Mouse (Mus musculus): ENCODE measurements around the gene A530032D15Rik. TPM values are rescaled to one million over a fixed set of nuclear protein-coding genes. Genes with fewer than 3 reads are reported as not detected.

Gene A530032D15Rik
- polyA plus RNA-seq (2014; fragmentation: Illumina TruSeq; extraction: RNeasy Lipid Tissue Mini Kit (QIAGEN cat#74804); ENCODE audit: low read depth, low replicate concordance): not detected

GRCm38 (mm10) chr1:85109753-85110152 lies at the start of gene A530032D15Rik:
Gene A530032D15Rik (minus strand): TSS chr1:85109853.

DNA sequence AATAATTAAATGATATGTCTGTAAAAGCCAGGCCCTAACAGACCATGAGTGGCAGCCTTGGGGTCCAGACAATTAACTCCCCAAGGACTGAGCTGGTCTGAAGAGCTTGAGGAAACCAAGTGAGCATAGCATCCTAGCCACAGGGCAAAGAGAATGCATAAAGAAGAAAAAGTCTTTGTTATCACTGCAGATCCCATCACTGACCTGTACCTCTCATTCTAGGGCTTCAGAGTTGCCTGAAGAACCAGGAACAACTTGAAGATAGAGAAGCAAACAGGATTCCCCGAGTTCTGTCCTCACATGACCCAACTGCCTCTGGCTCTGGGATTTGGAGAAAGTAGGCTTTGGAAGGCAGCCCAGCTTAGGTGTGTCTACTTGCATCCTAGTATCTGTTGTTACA lies 9.8 kb downstream of the A530032D15Rik start, which contains the start of gene Gm10553:
Gene Gm10553 (plus strand): TSS at position 301 of the 400 bp plus-strand sequence.

Other genes with a start within 250 kb of the A530032D15Rik start
- gene Slc16a14, start 174.7 kb downstream of the A530032D15Rik start, polyA plus RNA-seq (2014; fragmentation: Illumina TruSeq; extraction: RNeasy Lipid Tissue Mini Kit (QIAGEN cat#74804); ENCODE audit: low read depth, low replicate concordance): not detected
- gene Gm10553, start 9.7 kb downstream of the A530032D15Rik start, polyA plus RNA-seq (2014; fragmentation: Illumina TruSeq; extraction: RNeasy Lipid Tissue Mini Kit (QIAGEN cat#74804); ENCODE audit: low read depth, low replicate concordance): not detected
- not detected for gene C130026I21Rik, start 160.7 kb upstream of the A530032D15Rik start, polyA plus RNA-seq (2014; fragmentation: Illumina TruSeq; extraction: RNeasy Lipid Tissue Mini Kit (QIAGEN cat#74804); ENCODE audit: low read depth, low replicate concordance)

All from heart, adult 10 weeks (tissue).